Mouse (Mus musculus) heart, embryonic 14.5 days (tissue): ENCODE measurements at regions not wholly inside any gene's neighbourhood (a gene's known extent, or its start where the extent isn't known, plus 50 kb on each side); places are given as distances from the start of the nearest gene placed in this dataset.

Experiments used
- ATAC-seq: fragments of 200-750 bp; cut with Nextera tagmentation; 2 replicates; pipeline ENCODE4 v1.8.0; 2017; ENCODE audit warnings: low read depth, moderate TSS enrichment; ENCODE audit not compliant: insufficient number of reproducible peaks, insufficient read depth, low FRiP score
- H3K27ac ChIP-seq, 2 experiments: fragments of 200-500 bp in 1 of 2; fragments of 300-500 bp in 1 of 2; sonication (generic) in 1 of 2; replicated peaks in 1 of 2; 2 replicates each; pipeline ENCODE4 v1.5.1; 2012 to 2014; ENCODE audit warnings: low read depth in 2 of 2, low read length in 2 of 2, control low read depth in 1 of 2, mild to moderate bottlenecking in 1 of 2, mixed read lengths in 1 of 2; ENCODE audit not compliant: control insufficient read depth in 1 of 2, insufficient read depth in 1 of 2
- H3K27me3 ChIP-seq: fragments of 300-500 bp; sonication (generic); 2 replicates; pipeline ENCODE4 v1.6.1; 2014; ENCODE audit warnings: mild to moderate bottlenecking, low read length, control low read depth; ENCODE audit not compliant: control insufficient read depth, insufficient read depth
- H3K36me3 ChIP-seq: fragments of 300-500 bp; sonication (generic); 2 replicates; pipeline ENCODE4 v1.6.1; 2014; ENCODE audit warnings: mild to moderate bottlenecking, control low read depth, low read length, mixed read lengths; ENCODE audit not compliant: control insufficient read depth, insufficient read depth
- H3K4me1 ChIP-seq, 2 experiments: fragments of 200-500 bp in 1 of 2; fragments of 300-500 bp in 1 of 2; sonication (generic) in 1 of 2; 2 replicates each; pipeline ENCODE4 v1.6.1; 2012 to 2014; ENCODE audit warnings: low read length in 2 of 2, control low read depth in 1 of 2, mixed read lengths in 1 of 2; ENCODE audit not compliant: control insufficient read depth in 2 of 2, insufficient read depth in 2 of 2
- H3K4me2 ChIP-seq: fragments of 300-500 bp; sonication (generic); 2 replicates; pipeline ENCODE4 v1.6.1; 2014; ENCODE audit warnings: mild to moderate bottlenecking, low read length
- H3K4me3 ChIP-seq, 2 experiments: fragments of 200-500 bp in 1 of 2; fragments of 300-500 bp in 1 of 2; sonication (generic) in 1 of 2; 2 replicates each; pipeline ENCODE4 v1.5.1; 2012 to 2014; ENCODE audit warnings: low read length in 2 of 2, mild to moderate bottlenecking in 2 of 2, control low read depth in 1 of 2, low read depth in 1 of 2, moderate library complexity in 1 of 2; ENCODE audit not compliant: control insufficient read depth in 1 of 2, insufficient read depth in 1 of 2
- H3K9ac ChIP-seq: fragments of 300-500 bp; sonication (generic); 2 replicates; pipeline ENCODE4 v1.6.1; 2014; ENCODE audit warnings: mild to moderate bottlenecking, low read length
- H3K9me3 ChIP-seq: fragments of 300-500 bp; sonication (generic); 2 replicates; pipeline ENCODE4 v1.6.1; 2016; ENCODE audit warnings: low read length, control low read depth; ENCODE audit not compliant: control insufficient read depth
- WGBS: fragments of 180-500 bp; shearing (Covaris S2); extraction: QIAGEN DNeasy Blood & Tissue Kit; methylation state at CpG from one replicate; pipeline ENCODE4 v1.1.7; 2014; 5-methylcytosine and 5-hydroxymethylcytosine counted together

GRCm38 (mm10) chr9:13987486-13987885 lies 160.0 kb downstream of the Fam76b start:
- Histone ChIP-seq H3K36me3 (no peaks in the 10 kb centered on the region), H3K4me2 (no peak overlapping the region), H3K9me3 (no peaks in the 10 kb centered on the region), H3K27ac (no peak overlapping the region), H3K9ac (no peak overlapping the region), H3K4me3 (no peak overlapping the region), H3K27me3 (no peaks in the 10 kb centered on the region), H3K4me1 (peaks cover 2 to 6% of the 10 kb centered on the region in 2 experiments; a peak in 2 of 4 replicates)
- no peak for ATAC-seq
- WGBS = 77% methylated on average over 8 of the region's 8 CpGs

DNA sequence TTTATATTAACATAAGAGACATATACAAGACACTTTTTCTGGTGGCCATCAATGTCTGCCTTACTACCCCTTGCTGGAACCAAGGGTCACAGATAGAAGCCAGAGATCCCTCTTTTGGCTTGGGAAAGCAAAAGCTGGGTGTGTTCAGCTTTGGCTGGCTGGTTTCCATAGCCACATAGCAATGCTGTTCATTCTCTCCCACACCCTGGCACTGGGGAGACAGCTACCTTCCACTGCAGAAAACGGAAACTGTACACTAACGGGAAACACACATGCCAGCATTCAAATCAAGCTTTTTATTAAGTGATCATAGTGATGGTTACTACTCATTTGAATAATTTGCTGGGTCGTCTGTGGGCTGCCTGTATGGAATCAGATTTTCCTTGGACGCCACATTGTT lies 161.4 kb downstream of the Fam76b start:
- no peak overlapping the region for H3K4me3 ChIP-seq
- H3K4me2 ChIP-seq = no peak overlapping the region
- H3K36me3 ChIP-seq = no peaks in the 10 kb centered on the region
- no peaks in the 10 kb centered on the region; the same call in 1 of the 2 replicates for H3K27me3 ChIP-seq
- 53% methylated on average over 4 of the region's 4 CpGs for WGBS
- ATAC-seq = no peak
- H3K4me1 ChIP-seq = peaks cover 2 to 6% of the 10 kb centered on the region in 2 experiments; a peak in 2 of 4 replicates
- no peak overlapping the region for H3K9ac ChIP-seq
- no peaks in the 10 kb centered on the region for H3K9me3 ChIP-seq
- peak overlapping the region in 1 of 2 experiments; percentile 39; a peak in 1 of 4 replicates for H3K27ac ChIP-seq

DNA sequence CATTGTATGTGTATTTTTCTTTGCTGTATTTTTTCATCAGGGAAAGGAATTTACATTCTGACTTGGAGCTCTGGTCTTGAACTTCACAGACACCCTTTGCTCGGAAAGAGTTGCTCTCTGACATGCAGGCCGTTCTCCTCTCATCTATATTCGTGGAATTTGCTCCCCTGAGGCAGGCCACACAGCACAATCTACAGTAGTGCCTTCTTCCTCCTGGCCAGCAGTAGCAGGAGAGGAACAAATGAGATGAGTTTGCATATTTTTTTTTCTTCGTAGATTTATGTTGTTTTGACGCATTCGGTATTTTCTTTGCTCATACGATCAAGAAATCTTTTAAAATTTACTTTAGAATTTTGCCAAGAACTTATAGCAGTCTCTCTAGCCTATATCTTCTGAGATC lies 163.4 kb downstream of the Fam76b start:
- Histone ChIP-seq H3K9ac (no peak overlapping the region), H3K27me3 (no peaks in the 10 kb centered on the region; the same call in 1 of the 2 replicates), H3K27ac (no peak overlapping the region), H3K4me1 (peaks cover 2 to 6% of the 10 kb centered on the region in 2 experiments; a peak in 2 of 4 replicates), H3K4me2 (no peak overlapping the region), H3K4me3 (no peak overlapping the region), H3K36me3 (no peaks in the 10 kb centered on the region), H3K9me3 (no peaks in the 10 kb centered on the region)
- ATAC-seq = no peak
- WGBS = 56% methylated on average over 7 of the region's 7 CpGs

DNA sequence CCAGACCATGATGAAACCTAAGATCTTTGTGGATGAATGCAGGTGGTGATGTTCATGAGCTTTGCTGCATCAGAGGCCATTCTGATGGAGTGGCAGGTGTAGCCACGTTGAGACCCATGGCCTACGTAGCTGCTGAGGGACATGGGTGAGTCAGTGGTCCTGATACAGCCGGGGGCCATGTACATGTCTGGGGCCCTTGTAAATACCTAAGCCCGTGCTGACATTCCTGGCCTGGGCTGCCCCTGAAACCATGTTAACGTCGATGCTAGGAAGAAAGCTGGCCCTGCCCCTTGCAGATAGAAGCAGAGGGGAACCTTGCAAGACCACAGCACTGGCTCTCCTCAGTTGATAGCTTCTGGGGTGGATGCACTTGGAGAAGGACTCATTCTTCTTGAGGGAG lies 165.2 kb downstream of the Fam76b start:
- H3K27ac ChIP-seq = no peak overlapping the region
- H3K4me2 ChIP-seq = no peak overlapping the region
- H3K36me3 ChIP-seq = no peaks in the 10 kb centered on the region
- no peak for ATAC-seq
- H3K4me1 ChIP-seq = peaks cover 2 to 6% of the 10 kb centered on the region in 2 experiments; a peak in 2 of 4 replicates
- H3K27me3 ChIP-seq = no peaks in the 10 kb centered on the region; the same call in none of the 2 replicates
- H3K4me3 ChIP-seq = no peak overlapping the region
- H3K9ac ChIP-seq = no peak overlapping the region
- WGBS = 78% methylated on average over 6 of the region's 6 CpGs
- no peaks in the 10 kb centered on the region for H3K9me3 ChIP-seq

- Histone ChIP-seq H3K27me3 (no peaks in the 10 kb centered on the region; the same call in none of the 2 replicates), H3K27ac (no peak overlapping the region), H3K4me2 (no peak overlapping the region), H3K4me3 (no peak overlapping the region), H3K9me3 (no peaks in the 10 kb centered on the region), H3K4me1 (no peaks in the 10 kb centered on the region), H3K36me3 (no peaks in the 10 kb centered on the region), H3K9ac (no peak overlapping the region)
- no peak for ATAC-seq
- 76% methylated on average over 4 of the region's 4 CpGs for WGBS
Measured at GRCm38 (mm10) chr9:13999358-13999757, 171.8 kb downstream of the Fam76b start.

GRCm38 (mm10) chr9:14001517-14001916 lies 174.0 kb downstream of the Fam76b start:
- H3K4me3 ChIP-seq = no peak overlapping the region
- peaks cover 4 to 10% of the 10 kb centered on the region in 2 experiments; a peak in 3 of 4 replicates for H3K4me1 ChIP-seq
- H3K27me3 ChIP-seq = no peaks in the 10 kb centered on the region; the same call in none of the 2 replicates
- no peaks in the 10 kb centered on the region for H3K9me3 ChIP-seq
- 65% methylated on average over 7 of the region's 7 CpGs for WGBS
- H3K27ac ChIP-seq = no peak overlapping the region
- H3K9ac ChIP-seq = no peak overlapping the region
- no peak for ATAC-seq
- H3K4me2 ChIP-seq = no peak overlapping the region
- no peaks in the 10 kb centered on the region for H3K36me3 ChIP-seq

DNA sequence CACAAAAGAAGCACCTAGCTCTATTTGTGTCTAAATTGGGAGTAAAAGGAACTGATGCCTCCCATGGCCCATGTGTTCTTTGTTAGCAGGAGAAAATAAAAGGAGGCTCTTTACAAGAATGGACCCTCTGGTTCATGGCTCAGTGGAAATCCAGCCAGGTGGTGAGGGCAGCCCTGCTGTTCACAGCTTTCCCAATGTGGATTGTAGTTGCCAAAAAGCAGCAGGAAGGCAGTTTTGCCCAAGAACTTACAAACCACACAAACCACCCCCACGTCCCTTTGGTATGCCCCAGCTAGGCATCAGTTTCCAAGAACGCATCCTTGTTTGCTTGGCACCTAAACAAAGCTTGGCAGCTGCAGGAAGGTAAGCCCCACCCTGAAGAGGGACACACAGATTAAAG lies 174.7 kb downstream of the Fam76b start:
- 69% methylated on average over 2 of the region's 2 CpGs for WGBS
- no peak overlapping the region for H3K9ac ChIP-seq
- no peaks in the 10 kb centered on the region; the same call in none of the 2 replicates for H3K27me3 ChIP-seq
- H3K27ac ChIP-seq = no peak overlapping the region
- H3K9me3 ChIP-seq = no peaks in the 10 kb centered on the region
- no peak overlapping the region for H3K4me2 ChIP-seq
- H3K36me3 ChIP-seq = no peaks in the 10 kb centered on the region
- ATAC-seq = no peak
- peaks cover 4 to 12% of the 10 kb centered on the region in 2 experiments; a peak in 3 of 4 replicates for H3K4me1 ChIP-seq
- no peak overlapping the region for H3K4me3 ChIP-seq

DNA sequence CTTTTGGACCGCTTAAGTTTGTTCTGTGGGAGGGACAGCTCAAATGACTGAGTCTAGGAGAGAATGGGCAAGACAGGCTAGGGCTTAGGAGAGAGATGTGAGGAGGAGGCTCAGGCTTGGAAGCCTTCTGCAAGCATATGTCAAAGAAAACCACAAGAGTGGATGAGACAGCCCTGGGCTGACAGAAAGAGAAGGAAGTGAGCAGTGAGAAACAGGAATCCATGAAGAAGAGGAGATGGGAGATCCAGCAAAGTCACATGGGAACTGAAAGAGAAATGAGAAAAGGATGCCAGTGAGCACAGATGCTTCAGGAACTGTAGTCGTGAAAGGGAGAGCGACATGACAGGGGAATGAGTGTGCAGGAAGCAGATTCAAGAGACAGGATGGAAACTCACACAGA lies 175.6 kb downstream of the Fam76b start:
- H3K4me1 ChIP-seq = peaks cover 4 to 12% of the 10 kb centered on the region in 2 experiments; a peak in 3 of 4 replicates
- peaks cover 1% of the 10 kb centered on the region; the same call in 1 of the 2 replicates for H3K9me3 ChIP-seq
- no peak overlapping the region for H3K27ac ChIP-seq
- H3K36me3 ChIP-seq = no peaks in the 10 kb centered on the region
- WGBS = 81% methylated on average over 3 of the region's 3 CpGs
- no peak overlapping the region for H3K9ac ChIP-seq
- H3K27me3 ChIP-seq = no peaks in the 10 kb centered on the region; the same call in none of the 2 replicates
- H3K4me3 ChIP-seq = no peak overlapping the region
- ATAC-seq = no peak
- no peak overlapping the region for H3K4me2 ChIP-seq
